Mouse (Mus musculus) bone marrow macrophage, adult 2 months (primary cell): Measurements from ENCODE around the gene Ms4a4b. TPM values are rescaled to one million over a fixed set of nuclear protein-coding genes. Genes with fewer than 3 reads are reported as not detected.
"Not testable (repeated sequence)": the region's sequence is repeated elsewhere in the genome, so short reads cannot be mapped to it uniquely, and the experiment has no call there.

Experiments used
- H3K27ac ChIP-seq: 2 replicates; pipeline ENCODE4 v1.5.1; 2012; ENCODE audit warnings: low read depth, low read length; ENCODE audit not compliant: insufficient read depth
- H3K4me1 ChIP-seq: 2 replicates; pipeline ENCODE4 v1.6.1; 2012; ENCODE audit warnings: low read length; ENCODE audit not compliant: control insufficient read depth, insufficient read depth
- H3K4me3 ChIP-seq: 2 replicates; pipeline ENCODE4 v1.5.1; 2012; ENCODE audit warnings: mild to moderate bottlenecking, low read length, moderate library complexity; ENCODE audit not compliant: insufficient read depth
- CTCF ChIP-seq: IDR thresholded peaks from 2 replicates; pipeline ENCODE4 v1.5.1; 2012; ENCODE audit warnings: low read depth, mild to moderate bottlenecking, low read length, moderate library complexity
- POLR2A ChIP-seq: IDR thresholded peaks from 2 replicates; pipeline ENCODE4 v1.6.1; 2012; ENCODE audit warnings: mild to moderate bottlenecking, low read depth, low read length, borderline replicate concordance
- polyA plus RNA-seq: library from polyadenylated mRNA; stranded (reverse); fragments of >200 nt; gene quantifications from 2 replicates; pipeline ENCODE4 v1.2.4, GENCODE M21; 2012; ENCODE audit not compliant: missing spikeins, insufficient read depth, insufficient read length

The Ms4a4b gene
- polyA plus RNA-seq, 1 experiment: 8.4 TPM

DNA sequence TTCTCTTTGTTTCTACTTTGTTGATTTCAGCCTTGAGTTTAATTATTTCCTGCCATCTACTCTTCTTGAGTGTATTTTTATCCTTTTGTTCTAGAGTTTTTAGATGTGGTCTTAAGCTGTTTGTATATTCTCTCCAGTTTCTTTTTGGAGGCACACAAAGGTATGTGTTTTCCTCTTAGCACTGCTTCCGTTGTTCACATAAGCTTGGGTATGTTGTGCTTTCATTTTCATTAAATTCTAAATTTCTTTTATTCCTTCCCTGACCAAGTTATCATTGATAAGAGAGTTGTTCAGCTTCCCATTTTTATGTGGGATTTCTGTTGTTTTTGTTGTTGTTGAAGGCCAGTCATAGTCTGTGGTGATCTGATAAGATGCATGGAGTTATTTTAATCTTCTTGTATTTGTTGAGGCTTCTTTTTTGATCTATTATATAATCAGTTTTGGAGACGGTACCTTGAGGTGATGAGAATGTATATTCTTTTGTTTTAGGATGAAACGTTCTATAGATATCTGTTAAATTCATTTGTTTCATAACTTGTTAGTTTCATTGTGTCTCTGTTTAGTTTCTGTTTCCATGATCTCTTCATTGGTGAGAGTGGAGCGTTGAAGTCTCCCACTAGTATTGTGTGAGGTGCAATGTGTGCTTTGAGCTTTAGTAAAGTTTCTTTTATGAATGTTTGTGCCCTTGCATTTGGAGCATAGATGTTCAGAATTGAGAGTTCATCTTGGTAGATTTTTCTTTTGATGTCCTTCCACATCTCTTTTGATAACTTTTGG lies 8.1 kb upstream of the Ms4a4b start:
- Histone ChIP-seq H3K4me1 (peaks cover 12% of the 10 kb centered on the region), H3K4me3 (no peak overlapping the region), H3K27ac (no peak overlapping the region)
- TF ChIP-seq POLR2A: no peak
- no peak for TF ChIP-seq CTCF

GRCm38 (mm10) chr19:11443964-11444363 lies 611 bp downstream of the Ms4a4b start:
- Histone ChIP-seq H3K27ac (no peak overlapping the region), H3K4me3 (no peak overlapping the region), H3K4me1 (peaks cover 14% of the 10 kb centered on the region)
- TF ChIP-seq CTCF (no peak), POLR2A (no peak)

GRCm38 (mm10) chr19:11447238-11447637 lies 3.9 kb downstream of the Ms4a4b start:
- Histone ChIP-seq H3K27ac (peak overlapping the region; percentile 100), H3K4me3 (no peak overlapping the region), H3K4me1 (peaks cover 22% of the 10 kb centered on the region)
- TF ChIP-seq CTCF (no peak), POLR2A (no peak)

DNA sequence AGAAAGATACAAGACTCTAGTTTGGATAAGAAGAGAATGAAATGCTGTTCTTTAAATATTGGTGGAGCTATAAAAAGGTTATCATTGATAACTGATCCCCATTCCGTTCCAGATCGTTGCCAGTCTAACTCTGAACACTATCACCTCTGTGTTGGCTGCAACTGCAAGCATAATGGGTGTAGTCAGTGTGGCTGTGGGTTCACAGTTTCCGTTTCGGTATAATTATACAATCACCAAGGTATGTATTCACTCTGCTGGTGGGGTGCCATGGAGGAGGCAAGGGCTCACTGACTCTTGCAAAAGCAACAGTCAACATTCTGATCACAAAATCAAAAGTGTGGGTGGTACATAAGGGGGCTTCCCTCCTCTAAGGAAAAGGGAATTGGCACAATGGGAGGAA lies 15.7 kb downstream of the Ms4a4b start:
- not testable (repeated sequence) for H3K27ac ChIP-seq, H3K4me3 ChIP-seq, H3K4me1 ChIP-seq

- Histone ChIP-seq H3K4me3 (0 out of 2 replicates have a peak overlapping the region, but pooled peaks have one; percentile 30), H3K4me1 (peaks cover 25% of the 10 kb centered on the region), H3K27ac (peak overlapping the region; percentile 92)
Measured at GRCm38 (mm10) chr19:11464795-11465194, 21.4 kb downstream of the Ms4a4b start.

DNA sequence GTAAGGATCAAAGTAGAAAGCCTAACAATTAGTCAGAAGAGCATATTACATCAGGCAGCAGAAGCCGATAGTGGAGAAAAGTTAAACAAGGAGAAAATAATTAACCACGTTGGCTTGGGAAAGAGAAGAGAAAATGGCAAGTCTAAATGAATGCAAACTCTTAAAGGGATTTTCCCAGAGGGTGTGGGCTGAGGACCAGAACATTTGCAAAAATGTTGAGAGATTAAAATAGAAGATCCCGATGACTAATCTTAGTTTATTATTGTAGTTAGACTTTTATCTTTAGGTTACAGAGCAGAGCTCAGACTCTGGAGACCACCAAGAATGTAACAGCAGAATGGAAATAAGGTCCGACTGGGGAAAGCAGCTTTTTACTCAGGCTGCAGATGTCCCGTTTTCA lies 23.1 kb downstream of the Ms4a4b start:
- TF ChIP-seq CTCF: no peak
- TF ChIP-seq POLR2A: no peak
- Histone ChIP-seq H3K4me3 (no peak overlapping the region), H3K27ac (no peak overlapping the region), H3K4me1 (peaks cover 29% of the 10 kb centered on the region)

DNA sequence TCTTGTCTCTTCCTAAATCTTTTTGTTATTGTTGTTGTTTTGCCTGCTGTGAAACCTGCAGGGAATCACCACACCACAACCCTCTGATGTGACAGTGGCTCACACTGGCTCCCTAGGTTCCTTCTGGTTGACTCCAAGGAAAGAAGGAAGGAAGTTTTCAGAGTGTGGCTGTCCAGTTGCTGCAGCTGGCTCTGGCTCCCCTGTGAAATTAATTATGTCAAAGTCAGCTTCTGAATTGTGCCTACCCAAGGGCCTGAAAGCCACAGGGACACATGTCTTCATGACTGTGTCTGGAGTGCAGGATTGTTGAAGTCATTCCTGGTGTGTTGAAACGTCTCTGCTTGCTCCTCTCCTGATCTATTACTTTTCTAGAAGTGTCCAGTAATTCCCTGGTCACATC lies 25.0 kb downstream of the Ms4a4b start:
- not testable (repeated sequence) for H3K4me3 ChIP-seq
- H3K27ac ChIP-seq: peak overlapping the region; percentile 99
- peaks cover 32% of the 10 kb centered on the region for H3K4me1 ChIP-seq

GRCm38 (mm10) chr19:11469215-11469614 lies 25.9 kb downstream of the Ms4a4b start, which contains the start of gene Ms4a6c:
TSS of gene Ms4a6c (plus strand) at chr19:11469366.
- H3K4me1 ChIP-seq: peaks cover 32% of the 10 kb centered on the region
- H3K4me3 ChIP-seq: peak within 1 kb of the TSS; percentile 79
- peak within 1 kb of the TSS; percentile 99 for H3K27ac ChIP-seq

- no peak overlapping the region for H3K4me3 ChIP-seq
- TF ChIP-seq CTCF: no peak
- TF ChIP-seq POLR2A: no peak
- peaks cover 10% of the 10 kb centered on the region for H3K4me1 ChIP-seq
- no peak overlapping the region for H3K27ac ChIP-seq
Measured at GRCm38 (mm10) chr19:11479714-11480113, 36.4 kb downstream of the Ms4a4b start.

DNA sequence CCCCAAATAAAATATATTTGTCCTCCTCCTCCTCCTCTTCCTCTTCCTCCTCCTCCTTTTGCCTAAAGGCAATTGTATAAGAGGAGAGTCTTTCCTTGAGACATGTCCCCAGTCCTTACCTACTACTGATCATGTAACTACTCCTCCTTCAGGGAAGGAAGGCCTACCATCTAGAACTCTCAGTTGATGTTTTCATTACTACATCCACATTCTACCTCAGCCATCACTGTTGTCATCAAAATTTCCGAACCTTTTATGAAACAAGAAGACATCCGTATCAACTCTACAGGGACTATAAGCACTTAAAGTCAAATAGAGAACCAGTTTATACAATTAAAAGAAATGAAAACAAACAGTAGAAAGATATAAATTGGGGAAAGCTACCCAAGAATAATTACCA lies 39.3 kb downstream of the Ms4a4b start:
- H3K4me1 ChIP-seq: peaks cover 18% of the 10 kb centered on the region
- TF ChIP-seq POLR2A (no peak), CTCF (no peak)
- H3K27ac ChIP-seq: no peak overlapping the region
- H3K4me3 ChIP-seq: no peak overlapping the region

- Histone ChIP-seq H3K4me1 (peaks cover 12% of the 10 kb centered on the region), H3K27ac (no peak overlapping the region), H3K4me3 (no peak overlapping the region)
- TF ChIP-seq CTCF (no peak), POLR2A (no peak)
Measured at GRCm38 (mm10) chr19:11483941-11484340, 40.6 kb downstream of the Ms4a4b start.
